Mouse (Mus musculus) ES-E14 (cell line): ENCODE measurements around the gene Mxra7. TPM values are rescaled to one million over a fixed set of nuclear protein-coding genes. Genes with fewer than 3 reads are reported as not detected.

ENCODE experiments used
- DNase-seq: peaks from one replicate; pipeline ENCODE4 v3.0.0-alpha.2; 2013; ENCODE audit warnings: low read depth, low spot score
- H3K27ac ChIP-seq: 2 replicates; pipeline ENCODE4 v1.5.1; 2012; ENCODE audit warnings: low read depth, mild to moderate bottlenecking, low read length, moderate library complexity, mixed read lengths; ENCODE audit not compliant: poor library complexity, insufficient read depth, severe bottlenecking
- H3K36me3 ChIP-seq: 2 replicates; pipeline ENCODE4 v1.6.1; 2012; ENCODE audit warnings: mild to moderate bottlenecking, low read length, moderate library complexity, mixed read lengths; ENCODE audit not compliant: control insufficient read depth, poor library complexity, insufficient read depth, severe bottlenecking
- H3K4me1 ChIP-seq, 2 experiments: fragments of 150-350 bp in 1 of 2; sonication (generic) in 1 of 2; 2 replicates each; pipeline ENCODE4 v1.6.1; 2012; ENCODE audit warnings: low read length in 2 of 2, mild to moderate bottlenecking in 1 of 2, mixed read lengths in 1 of 2; ENCODE audit not compliant: control insufficient read depth in 2 of 2, insufficient read depth in 2 of 2, poor library complexity in 1 of 2
- H3K4me3 ChIP-seq, 2 experiments: fragments of 150-350 bp in 1 of 2; sonication (generic) in 1 of 2; 2 replicates each; pipeline ENCODE4 v1.5.1; 2012; ENCODE audit warnings: low read length in 2 of 2, low read depth in 1 of 2, mild to moderate bottlenecking in 1 of 2, mixed read lengths in 1 of 2; ENCODE audit not compliant: insufficient read depth in 1 of 2, poor library complexity in 1 of 2, severe bottlenecking in 1 of 2
- H3K9ac ChIP-seq: 2 replicates; pipeline ENCODE4 v1.6.1; 2012; ENCODE audit warnings: low read depth, mild to moderate bottlenecking, low read length, mixed read lengths; ENCODE audit not compliant: poor library complexity, insufficient read depth, severe bottlenecking
- H3K9me3 ChIP-seq: fragments of 150-350 bp; sonication (generic); 2 replicates; pipeline ENCODE4 v1.6.1; 2012; ENCODE audit warnings: low read depth, mild to moderate bottlenecking, low read length; ENCODE audit not compliant: control insufficient read depth, insufficient read depth
- CHD2 ChIP-seq: IDR thresholded peaks from 2 replicates; pipeline ENCODE4 v1.6.1; 2014; ENCODE audit warnings: mild to moderate bottlenecking, low read depth, low read length, inconsistent platforms
- HCFC1 ChIP-seq: IDR thresholded peaks from 2 replicates; pipeline ENCODE4 v1.6.1; 2012; ENCODE audit warnings: low read length, inconsistent platforms, borderline replicate concordance; ENCODE audit not compliant: insufficient read depth
- MAFK ChIP-seq: IDR thresholded peaks from 2 replicates; pipeline ENCODE4 v1.6.1; 2014; ENCODE audit warnings: mild to moderate bottlenecking, low read depth, low read length, inconsistent platforms; ENCODE audit not compliant: insufficient read depth
- ZC3H11A ChIP-seq: IDR thresholded peaks from 2 replicates; pipeline ENCODE4 v1.6.1; 2012; ENCODE audit warnings: low read depth, mild to moderate bottlenecking, inconsistent platforms, low read length, borderline replicate concordance
- ZNF384 ChIP-seq: IDR thresholded peaks from 2 replicates; pipeline ENCODE4 v1.6.1; 2012; ENCODE audit warnings: low read depth, low read length, inconsistent platforms
- in situ Hi-C, 2 experiments: fragments of 600-800 bp; cut with MboI; formaldehyde crosslinking; loops; one replicate each; pipeline ENCODE4 v1.15.1; 2025; ENCODE audit warnings: low sequenced_read_pairs in 2 of 2, inconsistent platforms in 1 of 2; ENCODE audit not compliant: unreplicated experiment in 2 of 2
- total RNA-seq: library from RNA; depleted of rRNA; stranded (reverse); fragments of 300-350 nt; gene quantifications from 2 replicates; pipeline ENCODE4 v1.2.3, GENCODE M21; 2012

Gene Mxra7
- total RNA-seq, 1 experiment, result 5.8 TPM

GRCm38 (mm10) chr11:116868129-116868528 is 40.3 kb upstream of the Mxra7 start:
- peaks cover 8% of the 10 kb centered on the region; the same call in 1 of the 2 replicates for H3K36me3 ChIP-seq
- peaks cover 0 to 13% of the 10 kb centered on the region in 2 experiments; a peak in 3 of 4 replicates for H3K4me1 ChIP-seq
- in situ Hi-C loops, result no loop called here
- H3K9ac ChIP-seq, result no peak overlapping the region
- TF ChIP-seq ZC3H11A (no peak), CHD2 (no peak), HCFC1 (no peak)
- H3K9me3 ChIP-seq, result no peaks in the 10 kb centered on the region
- no peak overlapping the region for H3K4me3 ChIP-seq
- H3K27ac ChIP-seq, result no peak overlapping the region
- no peak for DNase-seq

- Histone ChIP-seq H3K27ac (no peak overlapping the region), H3K9ac (no peak overlapping the region), H3K4me3 (no peak overlapping the region), H3K36me3 (peaks cover 11% of the 10 kb centered on the region; the same call in 1 of the 2 replicates), H3K9me3 (no peaks in the 10 kb centered on the region), H3K4me1 (peaks cover 0 to 13% of the 10 kb centered on the region in 2 experiments; a peak in 3 of 4 replicates)
- TF ChIP-seq CHD2 (no peak), ZC3H11A (no peak)
- DNase-seq, result no peak
- in situ Hi-C loops, result no loop called here
These were observed 38.2 kb upstream of the Mxra7 start for GRCm38 (mm10) chr11:116865945-116866585.

GRCm38 (mm10) chr11:116864444-116864843 is 36.6 kb upstream of the Mxra7 start:
- Histone ChIP-seq H3K36me3 (peaks cover 15% of the 10 kb centered on the region; the same call in 1 of the 2 replicates), H3K4me1 (peaks cover 0 to 13% of the 10 kb centered on the region in 2 experiments; a peak in 3 of 4 replicates), H3K27ac (no peak overlapping the region), H3K4me3 (no peak overlapping the region), H3K9ac (no peak overlapping the region), H3K9me3 (no peaks in the 10 kb centered on the region)
- in situ Hi-C loops, result no loop called here
- TF ChIP-seq HCFC1 (no peak), MAFK (no peak), ZNF384 (no peak), CHD2 (no peak), ZC3H11A (no peak)
- DNase-seq, result no peak

- Histone ChIP-seq H3K4me1 (no peaks in the 10 kb centered on the region), H3K9me3 (no peaks in the 10 kb centered on the region), H3K36me3 (peaks cover 9% of the 10 kb centered on the region; the same call in 1 of the 2 replicates), H3K27ac (no peak overlapping the region), H3K4me3 (no peak overlapping the region), H3K9ac (no peak overlapping the region)
- TF ChIP-seq MAFK (no peak), ZC3H11A (no peak), HCFC1 (no peak), CHD2 (no peak), ZNF384 (no peak)
- no peak for DNase-seq
- in situ Hi-C loops, result no loop called here
These were observed 29.5 kb upstream of the Mxra7 start for GRCm38 (mm10) chr11:116857183-116857850.
